Mouse (Mus musculus) heart, embryonic 10.5 days (tissue): ENCODE results near the gene Zfp644. TPM values are rescaled to one million over a fixed set of nuclear protein-coding genes. Genes with fewer than 3 reads are reported as not detected.

Source experiments
- DNase-seq: peaks from one replicate; pipeline ENCODE4 v3.0.0-alpha.2; 2017; ENCODE audit warnings: low spot score
- H3K27ac ChIP-seq: fragments of 300-500 bp; sonication (generic); 2 replicates; pipeline ENCODE4 v1.5.1; 2016; ENCODE audit warnings: mild to moderate bottlenecking
- H3K27me3 ChIP-seq: fragments of 300-500 bp; sonication (generic); 2 replicates; pipeline ENCODE4 v1.6.1; 2016; ENCODE audit warnings: mild to moderate bottlenecking; ENCODE audit not compliant: poor library complexity, insufficient read depth, severe bottlenecking
- H3K36me3 ChIP-seq: fragments of 300-500 bp; sonication (generic); 2 replicates; pipeline ENCODE4 v1.6.1; 2016; ENCODE audit warnings: mild to moderate bottlenecking, moderate library complexity
- H3K4me1 ChIP-seq: fragments of 300-500 bp; sonication (generic); 2 replicates; pipeline ENCODE4 v1.6.1; 2016; ENCODE audit warnings: mild to moderate bottlenecking
- H3K4me3 ChIP-seq: fragments of 300-500 bp; sonication (generic); 2 replicates; pipeline ENCODE4 v1.5.1; 2016; ENCODE audit warnings: mild to moderate bottlenecking, moderate library complexity
- H3K9me3 ChIP-seq: fragments of 300-500 bp; sonication (generic); 2 replicates; pipeline ENCODE4 v1.6.1; 2016; ENCODE audit warnings: mild to moderate bottlenecking, moderate library complexity
- WGBS: fragments of 180-500 bp; shearing (Covaris S2); methylation state at CpG from one replicate; pipeline ENCODE4 v1.1.7; 2016; 5-methylcytosine and 5-hydroxymethylcytosine counted together
- polyA plus RNA-seq: library from polyadenylated mRNA; unstranded; fragments of >200 nt; fragmentation: Nextera tagmentation; extraction: Ambion mirVana; gene quantifications from 2 replicates; pipeline ENCODE4 v1.2.1, GENCODE M21; 2016

The Zfp644 gene
- 48.5 and 58.6 TPM in 2 replicates for polyA plus RNA-seq

GRCm38 (mm10) chr5:106696396-106697337, at the start of gene Zfp644:
Gene Zfp644 (minus strand): TSS chr5:106697287.
- H3K9me3 ChIP-seq, result no peaks in the 10 kb centered on the region
- peak within 1 kb of the TSS; percentile 88 for H3K4me3 ChIP-seq
- no peaks in the 10 kb centered on the region for H3K27me3 ChIP-seq
- 2% methylated on average over 71 of the region's 71 CpGs for WGBS
- DNase-seq, result peak; percentile 95
- peaks cover 12% of the 10 kb centered on the region for H3K4me1 ChIP-seq
- H3K27ac ChIP-seq, result peak within 1 kb of the TSS; percentile 100
- no peaks in the 10 kb centered on the region; the same call in 1 of the 2 replicates for H3K36me3 ChIP-seq

GRCm38 (mm10) chr5:106739716-106740115, 42.6 kb upstream of the Zfp644 start:
- H3K27me3 ChIP-seq, result no peaks in the 10 kb centered on the region
- no peaks in the 10 kb centered on the region for H3K9me3 ChIP-seq
- DNase-seq, result no peak
- H3K4me1 ChIP-seq, result peaks cover 3% of the 10 kb centered on the region; the same call in 1 of the 2 replicates
- no peak overlapping the region for H3K4me3 ChIP-seq
- H3K36me3 ChIP-seq, result no peaks in the 10 kb centered on the region
- 47% methylated on average over 6 of the region's 6 CpGs for WGBS
- no peak overlapping the region for H3K27ac ChIP-seq

- DNase-seq, result no peak
- Histone ChIP-seq H3K27ac (no peak overlapping the region), H3K36me3 (no peaks in the 10 kb centered on the region), H3K4me1 (0 out of 2 replicates have a peak, but pooled peaks cover 2% of the 10 kb centered on the region), H3K4me3 (no peak overlapping the region), H3K9me3 (no peaks in the 10 kb centered on the region), H3K27me3 (no peaks in the 10 kb centered on the region)
- 82% methylated on average over 3 of the region's 3 CpGs for WGBS
Observed at GRCm38 (mm10) chr5:106723487-106723886, 26.4 kb upstream of the Zfp644 start.

- Histone ChIP-seq H3K27me3 (no peaks in the 10 kb centered on the region), H3K36me3 (no peaks in the 10 kb centered on the region), H3K27ac (no peak overlapping the region), H3K9me3 (no peaks in the 10 kb centered on the region), H3K4me3 (no peak overlapping the region), H3K4me1 (0 out of 2 replicates have a peak, but pooled peaks cover 2% of the 10 kb centered on the region)
- 70% methylated on average over 5 of the region's 5 CpGs for WGBS
- no peak for DNase-seq
Observed at GRCm38 (mm10) chr5:106722771-106723170, 25.7 kb upstream of the Zfp644 start.

GRCm38 (mm10) chr5:106711870-106712277, 14.8 kb upstream of the Zfp644 start:
- WGBS, result 30% methylated on average over 3 of the region's 3 CpGs
- Histone ChIP-seq H3K9me3 (no peaks in the 10 kb centered on the region), H3K4me3 (no peak overlapping the region), H3K4me1 (peaks cover 37% of the 10 kb centered on the region), H3K36me3 (no peaks in the 10 kb centered on the region), H3K27ac (peak overlapping the region; percentile 77), H3K27me3 (no peaks in the 10 kb centered on the region)
- DNase-seq, result no peak

- Histone ChIP-seq H3K9me3 (no peaks in the 10 kb centered on the region), H3K4me1 (peaks cover 31% of the 10 kb centered on the region), H3K27ac (peak overlapping the region; percentile 77), H3K4me3 (no peak overlapping the region), H3K27me3 (no peaks in the 10 kb centered on the region), H3K36me3 (no peaks in the 10 kb centered on the region)
- 74% methylated on average over 5 of the region's 5 CpGs for WGBS
- no peak for DNase-seq
Observed at GRCm38 (mm10) chr5:106711220-106711726, 14.2 kb upstream of the Zfp644 start.

GRCm38 (mm10) chr5:106710611-106711010, 13.5 kb upstream of the Zfp644 start:
- peak overlapping the region; percentile 77; the same call in 1 of the 2 replicates for H3K27ac ChIP-seq
- no peaks in the 10 kb centered on the region for H3K36me3 ChIP-seq
- H3K4me3 ChIP-seq, result no peak overlapping the region
- whole genome bisulfite sequencing, result 49% methylated on average over 12 of the region's 12 CpGs
- peaks cover 31% of the 10 kb centered on the region for H3K4me1 ChIP-seq
- DNase-seq, result no peak
- no peaks in the 10 kb centered on the region for H3K27me3 ChIP-seq
- H3K9me3 ChIP-seq, result no peaks in the 10 kb centered on the region

GRCm38 (mm10) chr5:106710085-106710409, 13.0 kb upstream of the Zfp644 start:
- no peak for DNase-seq
- Histone ChIP-seq H3K27ac (peak overlapping the region; percentile 83), H3K9me3 (no peaks in the 10 kb centered on the region), H3K36me3 (no peaks in the 10 kb centered on the region), H3K4me3 (peak overlapping the region; percentile 32), H3K27me3 (no peaks in the 10 kb centered on the region), H3K4me1 (peaks cover 35% of the 10 kb centered on the region)
- WGBS, result 7% methylated on average over 2 of the region's 2 CpGs

GRCm38 (mm10) chr5:106709388-106710084, 12.4 kb upstream of the Zfp644 start:
- peak overlapping the region; percentile 32 for H3K4me3 ChIP-seq
- H3K27me3 ChIP-seq, result no peaks in the 10 kb centered on the region
- no peaks in the 10 kb centered on the region for H3K9me3 ChIP-seq
- H3K27ac ChIP-seq, result peak overlapping the region; percentile 83
- H3K36me3 ChIP-seq, result no peaks in the 10 kb centered on the region
- 12% methylated on average over 11 of the region's 11 CpGs for WGBS
- H3K4me1 ChIP-seq, result peaks cover 40% of the 10 kb centered on the region
- peak; percentile 89 for DNase-seq

- H3K4me3 ChIP-seq, result no peak overlapping the region
- no peak for DNase-seq
- H3K4me1 ChIP-seq, result peaks cover 29% of the 10 kb centered on the region
- no peaks in the 10 kb centered on the region for H3K36me3 ChIP-seq
- WGBS, result 73% methylated on average over 3 of the region's 3 CpGs
- H3K9me3 ChIP-seq, result no peaks in the 10 kb centered on the region
- no peak overlapping the region for H3K27ac ChIP-seq
- no peaks in the 10 kb centered on the region for H3K27me3 ChIP-seq
Observed at GRCm38 (mm10) chr5:106706363-106706762, 9.3 kb upstream of the Zfp644 start.

GRCm38 (mm10) chr5:106705162-106705561, 8.1 kb upstream of the Zfp644 start:
- H3K9me3 ChIP-seq, result no peaks in the 10 kb centered on the region
- no peaks in the 10 kb centered on the region for H3K27me3 ChIP-seq
- WGBS, result 29% methylated on average over 5 of the region's 5 CpGs
- DNase-seq, result no peak
- peaks cover 19% of the 10 kb centered on the region for H3K4me1 ChIP-seq
- H3K4me3 ChIP-seq, result no peak overlapping the region
- no peaks in the 10 kb centered on the region for H3K36me3 ChIP-seq
- no peak overlapping the region for H3K27ac ChIP-seq

GRCm38 (mm10) chr5:106695681-106696395, 1.2 kb downstream of the Zfp644 start:
- no peaks in the 10 kb centered on the region for H3K27me3 ChIP-seq
- no peaks in the 10 kb centered on the region for H3K9me3 ChIP-seq
- peak overlapping the region; percentile 88 for H3K4me3 ChIP-seq
- H3K27ac ChIP-seq, result peak overlapping the region; percentile 100
- peaks cover 12% of the 10 kb centered on the region for H3K4me1 ChIP-seq
- H3K36me3 ChIP-seq, result peaks cover 4% of the 10 kb centered on the region
- DNase-seq, result peak; percentile 91
- under 1% methylated on average over 63 of the region's 63 CpGs for WGBS
